Mouse (Mus musculus) testis, adult 2 months (tissue): ENCODE measurements around the gene Bcar3.

Experiments
- CTCF ChIP-seq: fragments of 200-500 bp; IDR thresholded peaks from 2 replicates; pipeline ENCODE4 v1.5.1; 2012; ENCODE audit warnings: low read depth, mild to moderate bottlenecking, inconsistent platforms, low read length, moderate library complexity; ENCODE audit not compliant: control insufficient read depth, insufficient read depth, insufficient replicate concordance
- POLR2A ChIP-seq: fragments of 200-500 bp; IDR thresholded peaks from 2 replicates; pipeline ENCODE4 v1.6.1; 2012; ENCODE audit warnings: low read depth, mild to moderate bottlenecking, inconsistent platforms, low read length, moderate library complexity; ENCODE audit not compliant: control insufficient read depth

- TF ChIP-seq CTCF (no peak), POLR2A (no peak)
Measured at GRCm38 (mm10) chr3:122547469-122547868, 253.5 kb downstream of the Bcar3 start.
